Mouse (Mus musculus) thymus, adult 2 months (tissue): ENCODE measurements around the gene Sp7.

ENCODE experiments used
- CTCF ChIP-seq: fragments of 200-500 bp; IDR thresholded peaks from 2 replicates; pipeline ENCODE4 v1.5.1; 2012; ENCODE audit warnings: mild to moderate bottlenecking, control low read depth, low read length, moderate library complexity, borderline replicate concordance; ENCODE audit not compliant: control insufficient read depth, poor library complexity, insufficient read depth; ENCODE audit errors: extremely low read depth
- POLR2A ChIP-seq: fragments of 200-500 bp; IDR thresholded peaks from 2 replicates; pipeline ENCODE4 v1.6.1; 2012; ENCODE audit warnings: mild to moderate bottlenecking, low read length, control low read depth, moderate library complexity; ENCODE audit not compliant: control insufficient read depth, poor library complexity, insufficient read depth; ENCODE audit errors: extremely low read depth

GRCm38 (mm10) chr15:102344490-102344889, 22.5 kb downstream of the Sp7 start:
- TF ChIP-seq CTCF (no peak), POLR2A (no peak)
